Comparison of ENCODE assay signal across 17 mouse cellular contexts in genomic region chr13:29698307-29698985, GRCm38 (mm10).
DNase-seq lines count a peak whose midpoint lies in the region; ATAC-seq and TF ChIP-seq lines count a peak whose summit lies in the region.
"Had no signal": no experiment of that assay in that cellular context is flagged by ENCODE, and none has a peak within 500 bp of the region (broad histone marks: within the 10 kb centered on the region; RNA-seq: fewer than 3 reads in every experiment).

No protein-coding gene starts in this region.

- WGBS in kidney, adult 2 months: 24% methylated on average over 5 of the region's 5 CpGs
- 35% methylated on average over 5 of the region's 5 CpGs for WGBS in kidney, embryonic 16.5 days
- WGBS in lung, embryonic 16.5 days: 38% methylated on average over 5 of the region's 5 CpGs
- WGBS in stomach, embryonic 16.5 days: 44% methylated on average over 5 of the region's 5 CpGs

- no peak for TF ChIP-seq CTCF in kidney, adult 2 months (conservative IDR thresholded peaks at IDR 0.05; ENCODE audit: insufficient read depth, insufficient read length, low read depth, low read length)

- peak; percentile 52 for DNase-seq in kidney, adult 2 months
- DNase-seq in kidney, adult 8-10 months: no peak
- DNase-seq in c-Kit-positive CD71-positive TER-119-positive erythroid progenitor cells, embryonic 14.5 days (ENCODE audit: low spot score): no peak
- DNase-seq in cerebellum, postnatal 4 days (ENCODE audit: low spot score in 2 of 2): no peak
- DNase-seq: adrenal gland, postnatal 25 days; B cell, adult 2 months; cerebellum, adult 8-10 months; heart, postnatal 4 days; right cerebral cortex, postnatal 25 days; thymus, adult 18-20 months had no signal

- no peaks in the 10 kb centered on the region for H3K27me3 ChIP-seq in kidney, adult 2 months (replicated peaks; ENCODE audit: control insufficient read depth, insufficient read depth, low read length)
- H3K27me3 ChIP-seq in kidney, embryonic 16.5 days (ENCODE audit: insufficient read depth, low read length): no peaks in the 10 kb centered on the region
- H3K27me3 ChIP-seq in lung, embryonic 16.5 days (ENCODE audit: control insufficient read depth, insufficient read depth, low read depth, low read length): no peaks in the 10 kb centered on the region
- H3K27me3 ChIP-seq in stomach, embryonic 16.5 days (ENCODE audit: control insufficient read depth, insufficient read depth, low read length): no peaks in the 10 kb centered on the region
- H3K27me3 ChIP-seq: forebrain, embryonic 13.5 days; liver, embryonic 15.5 days; neural tube, embryonic 12.5 days had no signal

- no peak for TF ChIP-seq POLR2A in kidney, adult 2 months (IDR thresholded peaks at IDR 0.05; ENCODE audit: low read depth, low read length)

- no peak overlapping the region for H3K4me3 ChIP-seq in kidney, adult 2 months (ENCODE audit: insufficient read depth, low read depth, low read length)
- no peak overlapping the region for H3K4me3 ChIP-seq in kidney, embryonic 16.5 days (ENCODE audit: low read length)
- no peak overlapping the region for H3K4me3 ChIP-seq in lung, embryonic 16.5 days (ENCODE audit: low read length)
- no peak overlapping the region for H3K4me3 ChIP-seq in stomach, embryonic 16.5 days (replicated peaks; ENCODE audit: low read length)
- H3K4me3 ChIP-seq: forebrain, embryonic 13.5 days; liver, embryonic 15.5 days; neural tube, embryonic 12.5 days had no signal

- no peak for ATAC-seq in kidney, embryonic 16.5 days (ENCODE audit: low FRiP score, low TSS enrichment)
- peak; percentile 87 for ATAC-seq in lung, embryonic 16.5 days (ENCODE audit: low read depth)
- no peak for ATAC-seq in stomach, embryonic 16.5 days (ENCODE audit: insufficient read depth, low FRiP score)
- ATAC-seq: forebrain, embryonic 13.5 days; hindbrain, postnatal 0 days had no signal

- no peak overlapping the region for H3K4me2 ChIP-seq in kidney, embryonic 16.5 days (replicated peaks; ENCODE audit: low read depth, low read length)
- H3K4me2 ChIP-seq in lung, embryonic 16.5 days (ENCODE audit: low read depth, low read length): no peak overlapping the region
- no peak overlapping the region for H3K4me2 ChIP-seq in stomach, embryonic 16.5 days (ENCODE audit: low read depth, low read length)
- H3K4me2 ChIP-seq: forebrain, embryonic 13.5 days; liver, embryonic 15.5 days; neural tube, embryonic 12.5 days had no signal

- H3K36me3 ChIP-seq in kidney, adult 2 months (ENCODE audit: control insufficient read depth, insufficient read depth, low read length): no peaks in the 10 kb centered on the region
- H3K36me3 ChIP-seq in kidney, embryonic 16.5 days (ENCODE audit: insufficient read depth, low read length): no peaks in the 10 kb centered on the region
- H3K36me3 ChIP-seq in lung, embryonic 16.5 days (ENCODE audit: control insufficient read depth, insufficient read depth, low read length): no peaks in the 10 kb centered on the region
- no peaks in the 10 kb centered on the region for H3K36me3 ChIP-seq in stomach, embryonic 16.5 days (ENCODE audit: control insufficient read depth, insufficient read depth, low read length)
- H3K36me3 ChIP-seq: liver, embryonic 15.5 days; neural tube, embryonic 12.5 days had no signal

- peaks cover 9% of the 10 kb centered on the region; the same call in 1 of the 2 replicates for H3K4me1 ChIP-seq in kidney, adult 2 months (ENCODE audit: control insufficient read depth, insufficient read depth, low read length)
- H3K4me1 ChIP-seq in kidney, embryonic 16.5 days (ENCODE audit: insufficient read depth, low read length): peaks cover 13% of the 10 kb centered on the region
- peaks cover 8% of the 10 kb centered on the region for H3K4me1 ChIP-seq in lung, embryonic 16.5 days (replicated peaks; ENCODE audit: control insufficient read depth, insufficient read depth, low read length)
- peaks cover 6% of the 10 kb centered on the region; the same call in 1 of the 2 replicates for H3K4me1 ChIP-seq in stomach, embryonic 16.5 days (ENCODE audit: control insufficient read depth, insufficient read depth, low read length)
- H3K4me1 ChIP-seq: forebrain, embryonic 13.5 days; liver, embryonic 15.5 days; neural tube, embryonic 12.5 days had no signal

- no peak overlapping the region for H3K9ac ChIP-seq in kidney, embryonic 16.5 days (replicated peaks; ENCODE audit: low read length)
- H3K9ac ChIP-seq in lung, embryonic 16.5 days (ENCODE audit: low read length): no peak overlapping the region
- no peak overlapping the region for H3K9ac ChIP-seq in stomach, embryonic 16.5 days (ENCODE audit: low read length)
- H3K9ac ChIP-seq: forebrain, embryonic 13.5 days; liver, embryonic 15.5 days; neural tube, embryonic 12.5 days had no signal

- peak overlapping the region; percentile 50; the same call in 1 of the 2 replicates for H3K27ac ChIP-seq in kidney, adult 2 months (ENCODE audit: insufficient read depth, low read depth, low read length)
- H3K27ac ChIP-seq in kidney, embryonic 16.5 days (ENCODE audit: low read length): peak overlapping the region; percentile 29; the same call in 1 of the 2 replicates
- H3K27ac ChIP-seq in lung, embryonic 16.5 days (ENCODE audit: low read length): peak overlapping the region; percentile 73
- H3K27ac ChIP-seq in stomach, embryonic 16.5 days (ENCODE audit: low read length): peak overlapping the region; percentile 10; the same call in 1 of the 2 replicates
- H3K27ac ChIP-seq: forebrain, embryonic 13.5 days; hindbrain, postnatal 0 days; liver, embryonic 15.5 days; neural tube, embryonic 12.5 days had no signal

- no peaks in the 10 kb centered on the region for H3K9me3 ChIP-seq in kidney, embryonic 16.5 days (ENCODE audit: low read length)
- H3K9me3 ChIP-seq in lung, embryonic 16.5 days (ENCODE audit: control insufficient read depth, low read length): no peaks in the 10 kb centered on the region
- no peaks in the 10 kb centered on the region for H3K9me3 ChIP-seq in stomach, embryonic 16.5 days (replicated peaks; ENCODE audit: control insufficient read depth, low read length)
- H3K9me3 ChIP-seq: forebrain, embryonic 13.5 days; liver, embryonic 15.5 days; neural tube, embryonic 12.5 days had no signal

Comparison
In these comparisons a context has a peak if more than half of its experiments do, and no peak if none do; other contexts are left out.
1. H3K27ac ChIP-seq: peak in every context shown above with its lines; median percentile 73 in lung, embryonic 16.5 days; 50 in kidney, adult 2 months; 29 in kidney, embryonic 16.5 days; 10 in stomach, embryonic 16.5 days.